Mouse (Mus musculus): Measurements from ENCODE around the gene Pccb. TPM values are rescaled to one million over a fixed set of nuclear protein-coding genes. Genes with fewer than 3 reads are reported as not detected.

The Pccb gene
- total RNA-seq, 1 experiment from 2014 or later = 144 TPM

GRCm38 (mm10) chr9:101045710-101046338, 11.1 kb upstream of the Pccb start:
- DNase-seq = no peak

- DNase-seq = no peak
These were observed 7.6 kb upstream of the Pccb start for GRCm38 (mm10) chr9:101042249-101042648.

- DNase-seq = no peak
These were observed 6.8 kb upstream of the Pccb start for GRCm38 (mm10) chr9:101041508-101041907.

GRCm38 (mm10) chr9:101038634-101039033, 3.9 kb upstream of the Pccb start:
- no peak for DNase-seq

- DNase-seq = no peak
These were observed 2.7 kb upstream of the Pccb start for GRCm38 (mm10) chr9:101037396-101037795.

GRCm38 (mm10) chr9:101036876-101037275, 2.2 kb upstream of the Pccb start:
- DNase-seq = no peak

- no peak for DNase-seq
These were observed 1.3 kb upstream of the Pccb start for GRCm38 (mm10) chr9:101035836-101036596.

- DNase-seq = no peak
These were observed 794 bp downstream of the Pccb start for GRCm38 (mm10) chr9:101033761-101034447.

- no peak for DNase-seq
These were observed 15.9 kb downstream of the Pccb start for GRCm38 (mm10) chr9:101018768-101019167.

GRCm38 (mm10) chr9:101017734-101018516, 16.8 kb downstream of the Pccb start:
- DNase-seq = no peak

GRCm38 (mm10) chr9:101015324-101015723, 19.4 kb downstream of the Pccb start:
- no peak for DNase-seq

- DNase-seq = no peak
These were observed 22.3 kb downstream of the Pccb start for GRCm38 (mm10) chr9:101012433-101012832.

- DNase-seq = no peak
These were observed 28.8 kb downstream of the Pccb start for GRCm38 (mm10) chr9:101005866-101006265.

- no peak for DNase-seq
These were observed 31.4 kb downstream of the Pccb start for GRCm38 (mm10) chr9:101003302-101003701.

- DNase-seq = no peak
These were observed 31.9 kb downstream of the Pccb start for GRCm38 (mm10) chr9:101002841-101003240.

- DNase-seq = no peak
These were observed 32.6 kb downstream of the Pccb start for GRCm38 (mm10) chr9:101002053-101002452.

GRCm38 (mm10) chr9:100997138-100997537, 37.6 kb downstream of the Pccb start:
- no peak for DNase-seq

GRCm38 (mm10) chr9:100993937-100994336, 40.8 kb downstream of the Pccb start:
- no peak for DNase-seq

GRCm38 (mm10) chr9:100992191-100992590, 42.5 kb downstream of the Pccb start:
- DNase-seq = no peak

GRCm38 (mm10) chr9:100991321-100991720, 43.4 kb downstream of the Pccb start:
- DNase-seq = no peak

GRCm38 (mm10) chr9:100990609-100991008, 44.1 kb downstream of the Pccb start:
- DNase-seq = no peak

GRCm38 (mm10) chr9:100987850-100988249, 46.8 kb downstream of the Pccb start:
- no peak for DNase-seq
